Mouse (Mus musculus) cerebellum, adult (tissue): ENCODE data around the gene Sox6.

ENCODE experiments used
- ATAC-seq: cut with Nextera tagmentation; 2 replicates; pipeline ENCODE4 v1.9.2; 2017; ENCODE audit warnings: mild to moderate bottlenecking, moderate library complexity, mixed read lengths; ENCODE audit not compliant: insufficient number of reproducible peaks, low FRiP score, low TSS enrichment

Sox6 gene

GRCm38 (mm10) chr7:115840613-115841012 lies 198.0 kb downstream of the Sox6 start:
- no peak for ATAC-seq

- no peak for ATAC-seq
Observed at GRCm38 (mm10) chr7:115835005-115835404, 203.6 kb downstream of the Sox6 start.

GRCm38 (mm10) chr7:115833701-115834100 lies 204.9 kb downstream of the Sox6 start:
- ATAC-seq = no peak

GRCm38 (mm10) chr7:115830938-115831873 lies 207.4 kb downstream of the Sox6 start:
- ATAC-seq = no peak

GRCm38 (mm10) chr7:115830366-115830765 lies 208.2 kb downstream of the Sox6 start:
- ATAC-seq = no peak

- no peak for ATAC-seq
Observed at GRCm38 (mm10) chr7:115829756-115830155, 208.8 kb downstream of the Sox6 start.

GRCm38 (mm10) chr7:115829260-115829659 lies 209.3 kb downstream of the Sox6 start:
- no peak for ATAC-seq

- 0 out of 2 replicates have a peak, but pooled peaks have one; percentile 36 for ATAC-seq
Observed at GRCm38 (mm10) chr7:115825295-115825694, 213.3 kb downstream of the Sox6 start.

GRCm38 (mm10) chr7:115824621-115825256 lies 213.9 kb downstream of the Sox6 start:
- ATAC-seq = no peak

GRCm38 (mm10) chr7:115819136-115819535 lies 219.5 kb downstream of the Sox6 start:
- no peak for ATAC-seq

GRCm38 (mm10) chr7:115803256-115803655 lies 235.3 kb downstream of the Sox6 start:
- ATAC-seq = no peak

- no peak for ATAC-seq
Observed at GRCm38 (mm10) chr7:115794139-115794858, 244.3 kb downstream of the Sox6 start.

- ATAC-seq = no peak
Observed at GRCm38 (mm10) chr7:115792841-115793240, 245.8 kb downstream of the Sox6 start.

GRCm38 (mm10) chr7:115789116-115789823 lies 249.3 kb downstream of the Sox6 start:
- no peak for ATAC-seq

GRCm38 (mm10) chr7:115783982-115784917 lies 254.3 kb downstream of the Sox6 start:
- no peak for ATAC-seq

- ATAC-seq = no peak
Observed at GRCm38 (mm10) chr7:115780148-115780547, 258.4 kb downstream of the Sox6 start.

GRCm38 (mm10) chr7:115779544-115779943 lies 259.1 kb downstream of the Sox6 start:
- no peak for ATAC-seq

- ATAC-seq = no peak
Observed at GRCm38 (mm10) chr7:115776736-115777135, 261.9 kb downstream of the Sox6 start.

GRCm38 (mm10) chr7:115776324-115776723 lies 262.3 kb downstream of the Sox6 start:
- ATAC-seq = no peak
